Mouse (Mus musculus) intestine, postnatal 0 days (tissue): Measurements from ENCODE around the gene Hira. TPM values are rescaled to one million over a fixed set of nuclear protein-coding genes. Genes with fewer than 3 reads are reported as not detected.
"Not testable (repeated sequence)": the region's sequence is repeated elsewhere in the genome, so short reads cannot be mapped to it uniquely, and the experiment has no call there.

Source experiments
- ATAC-seq: fragments of 200-750 bp; cut with Nextera tagmentation; 2 replicates; pipeline ENCODE4 v1.8.0; 2017; ENCODE audit warnings: mild to moderate bottlenecking, moderate TSS enrichment, moderate library complexity
- H3K27ac ChIP-seq: fragments of 300-500 bp; sonication (generic); 2 replicates; pipeline ENCODE4 v1.5.1; 2014; ENCODE audit warnings: mild to moderate bottlenecking, low read depth, low read length, moderate library complexity
- H3K27me3 ChIP-seq: fragments of 300-500 bp; sonication (generic); replicated peaks from 2 replicates; pipeline ENCODE4 v1.6.1; 2014; ENCODE audit warnings: low read length, mixed read lengths; ENCODE audit not compliant: control insufficient read depth, insufficient read depth
- H3K36me3 ChIP-seq: fragments of 300-500 bp; sonication (generic); 2 replicates; pipeline ENCODE4 v1.6.1; 2014; ENCODE audit warnings: mild to moderate bottlenecking, moderate library complexity; ENCODE audit not compliant: control insufficient read depth, insufficient read depth
- H3K4me1 ChIP-seq: fragments of 300-500 bp; sonication (generic); replicated peaks from 2 replicates; pipeline ENCODE4 v1.6.1; 2014; ENCODE audit warnings: antibody characterized with exemption, low read length, mixed read lengths; ENCODE audit not compliant: control insufficient read depth, insufficient read depth
- H3K4me2 ChIP-seq: fragments of 300-500 bp; sonication (generic); replicated peaks from 2 replicates; pipeline ENCODE4 v1.6.1; 2014; ENCODE audit warnings: low read depth, mild to moderate bottlenecking, moderate library complexity
- H3K4me3 ChIP-seq: fragments of 300-500 bp; sonication (generic); 2 replicates; pipeline ENCODE4 v1.5.1; 2014; ENCODE audit warnings: low read depth, low read length
- H3K9ac ChIP-seq: fragments of 300-500 bp; sonication (generic); 2 replicates; pipeline ENCODE4 v1.6.1; 2014; ENCODE audit warnings: mild to moderate bottlenecking, low read depth, low read length
- H3K9me3 ChIP-seq: fragments of 300-500 bp; sonication (generic); 2 replicates; pipeline ENCODE4 v1.6.1; 2016; ENCODE audit warnings: mixed run types; ENCODE audit not compliant: control insufficient read depth
- CTCF ChIP-seq: sonication (generic); IDR thresholded peaks from 2 replicates; pipeline ENCODE4 v1.5.1; 2016; ENCODE audit warnings: low read depth, mild to moderate bottlenecking, control low read depth, antibody characterized with exemption, moderate library complexity
- WGBS: fragments of 180-500 bp; shearing (Covaris S2); extraction: QIAGEN DNeasy Blood & Tissue Kit; methylation state at CpG from one replicate; pipeline ENCODE4 v1.1.7; 2014; 5-methylcytosine and 5-hydroxymethylcytosine counted together
- polyA plus RNA-seq: library from polyadenylated mRNA; unstranded; fragments of >200 nt; fragmentation: Nextera tagmentation; extraction: Ambion mirVana; gene quantifications from 2 replicates; pipeline ENCODE4 v1.2.1, GENCODE M21; 2015

Gene Hira
- polyA plus RNA-seq, 1 experiment from 2014 or later: 6.9 TPM

- not testable (repeated sequence) for H3K36me3 ChIP-seq
Observed at GRCm38 (mm10) chr16:19002610-19003389, 126.0 kb downstream of the Hira start.

GRCm38 (mm10) chr16:19003757-19004156 is 126.9 kb downstream of the Hira start:
- no peak for ATAC-seq
- H3K27me3 ChIP-seq: no peaks in the 10 kb centered on the region
- H3K9me3 ChIP-seq: no peaks in the 10 kb centered on the region
- H3K36me3 ChIP-seq: no peaks in the 10 kb centered on the region
- TF ChIP-seq CTCF: no peak
- H3K4me3 ChIP-seq: no peak overlapping the region
- H3K9ac ChIP-seq: no peak overlapping the region
- no peak overlapping the region for H3K4me2 ChIP-seq
- no peaks in the 10 kb centered on the region for H3K4me1 ChIP-seq
- WGBS: 90% methylated on average over 1 of the region's 1 CpGs
- H3K27ac ChIP-seq: no peak overlapping the region

More at GRCm38 (mm10) chr16:19002610-19003389, 126.0 kb downstream of the Hira start:
- not testable (repeated sequence) for H3K27ac ChIP-seq, H3K4me1 ChIP-seq, H3K4me2 ChIP-seq, H3K4me3 ChIP-seq, H3K9ac ChIP-seq, H3K27me3 ChIP-seq, ATAC-seq, H3K9me3 ChIP-seq
- peak; percentile 64 for TF ChIP-seq CTCF
- WGBS: 41% methylated on average over 2 of the region's 2 CpGs

GRCm38 (mm10) chr16:19005298-19005697 is 128.5 kb downstream of the Hira start:
- H3K36me3 ChIP-seq: no peaks in the 10 kb centered on the region
- H3K4me2 ChIP-seq: no peak overlapping the region
- H3K4me3 ChIP-seq: no peak overlapping the region
- no peak for TF ChIP-seq CTCF
- WGBS: 74% methylated on average over 3 of the region's 3 CpGs
- no peak overlapping the region for H3K9ac ChIP-seq
- H3K27me3 ChIP-seq: no peaks in the 10 kb centered on the region
- no peak overlapping the region for H3K27ac ChIP-seq
- H3K4me1 ChIP-seq: no peaks in the 10 kb centered on the region
- ATAC-seq: no peak
- no peaks in the 10 kb centered on the region for H3K9me3 ChIP-seq

- H3K27me3 ChIP-seq: no peaks in the 10 kb centered on the region
- ATAC-seq: no peak
- no peak overlapping the region for H3K27ac ChIP-seq
- no peaks in the 10 kb centered on the region for H3K36me3 ChIP-seq
- no peak for TF ChIP-seq CTCF
- H3K9me3 ChIP-seq: no peaks in the 10 kb centered on the region
- H3K4me3 ChIP-seq: no peak overlapping the region
- H3K4me2 ChIP-seq: no peak overlapping the region
- no peak overlapping the region for H3K9ac ChIP-seq
- H3K4me1 ChIP-seq: no peaks in the 10 kb centered on the region
- WGBS: 71% methylated on average over 1 of the region's 1 CpGs
Observed at GRCm38 (mm10) chr16:19006715-19007114, 129.9 kb downstream of the Hira start.

GRCm38 (mm10) chr16:19007186-19007591 is 130.4 kb downstream of the Hira start:
- H3K4me2 ChIP-seq, H3K36me3 ChIP-seq, H3K9me3 ChIP-seq, ATAC-seq, H3K4me3 ChIP-seq, H3K27ac ChIP-seq, H3K27me3 ChIP-seq, H3K4me1 ChIP-seq, H3K9ac ChIP-seq: not testable (repeated sequence)
- 46% methylated on average over 1 of the region's 1 CpGs for WGBS

GRCm38 (mm10) chr16:19010710-19011109 is 133.9 kb downstream of the Hira start:
- ATAC-seq: no peak
- H3K4me2 ChIP-seq: no peak overlapping the region
- TF ChIP-seq CTCF: no peak
- H3K4me1 ChIP-seq: no peaks in the 10 kb centered on the region
- H3K9me3 ChIP-seq: no peaks in the 10 kb centered on the region
- H3K9ac ChIP-seq: no peak overlapping the region
- H3K27me3 ChIP-seq: no peaks in the 10 kb centered on the region
- whole genome bisulfite sequencing: 69% methylated on average over 2 of the region's 2 CpGs
- H3K4me3 ChIP-seq: no peak overlapping the region
- H3K27ac ChIP-seq: no peak overlapping the region
- H3K36me3 ChIP-seq: no peaks in the 10 kb centered on the region
